Comparison of ENCODE assay signal across 8 mouse cellular contexts in genomic region chr1:106758734-106759571, GRCm38 (mm10). TPM values are rescaled to one million over a fixed set of nuclear protein-coding genes. Genes with fewer than 3 reads are reported as not detected.
DNase-seq lines count a peak whose midpoint lies in the region; ATAC-seq and TF ChIP-seq lines count a peak whose summit lies in the region.

No protein-coding gene starts in this region.

- H3K4me1 ChIP-seq in forebrain, embryonic 14.5 days (ENCODE audit: control insufficient read depth, insufficient read depth, low read length): peaks cover 4% of the 10 kb centered on the region
- H3K4me1 ChIP-seq in hindbrain, postnatal 0 days (ENCODE audit: insufficient read depth, low read length): peaks cover 9% of the 10 kb centered on the region; the same call in 1 of the 2 replicates
- peaks cover 15% of the 10 kb centered on the region for H3K4me1 ChIP-seq in limb, embryonic 10.5 days
- peaks cover 16% of the 10 kb centered on the region for H3K4me1 ChIP-seq in midbrain, embryonic 10.5 days

- H3K4me3 ChIP-seq in forebrain, embryonic 14.5 days (ENCODE audit: low read depth, low read length): peak overlapping the region; percentile 72
- H3K4me3 ChIP-seq in hindbrain, postnatal 0 days (ENCODE audit: low read length): peak overlapping the region; percentile 80
- H3K4me3 ChIP-seq in limb, embryonic 10.5 days: peak overlapping the region; percentile 74
- H3K4me3 ChIP-seq in midbrain, embryonic 10.5 days: peak overlapping the region; percentile 63

- no peaks in the 10 kb centered on the region for H3K27me3 ChIP-seq in forebrain, embryonic 14.5 days (replicated peaks; ENCODE audit: control insufficient read depth, insufficient read depth, low read length)
- no peaks in the 10 kb centered on the region for H3K27me3 ChIP-seq in hindbrain, postnatal 0 days (ENCODE audit: insufficient read depth, low read length)
- H3K27me3 ChIP-seq in limb, embryonic 10.5 days (ENCODE audit: low read depth, poor library complexity, severe bottlenecking): no peaks in the 10 kb centered on the region
- H3K27me3 ChIP-seq in midbrain, embryonic 10.5 days (ENCODE audit: low read depth, poor library complexity, severe bottlenecking): no peaks in the 10 kb centered on the region

- H3K9me3 ChIP-seq in forebrain, embryonic 14.5 days (replicated peaks; ENCODE audit: control insufficient read depth, low read length): no peaks in the 10 kb centered on the region
- H3K9me3 ChIP-seq in hindbrain, postnatal 0 days (ENCODE audit: low read length): no peaks in the 10 kb centered on the region
- H3K9me3 ChIP-seq in limb, embryonic 10.5 days (replicated peaks): no peaks in the 10 kb centered on the region
- H3K9me3 ChIP-seq in midbrain, embryonic 10.5 days (replicated peaks): no peaks in the 10 kb centered on the region

- TF ChIP-seq POLR2A in brain, embryonic 14.5 days (IDR thresholded peaks at IDR 0.05; ENCODE audit: borderline replicate concordance, extremely low read depth, insufficient read depth, insufficient read length, poor library complexity, severe bottlenecking): no peak

- H3K4me2 ChIP-seq in forebrain, embryonic 14.5 days (ENCODE audit: low read length): peak overlapping the region; percentile 94
- peak overlapping the region; percentile 91 for H3K4me2 ChIP-seq in hindbrain, postnatal 0 days (ENCODE audit: low read depth, low read length)

- 4% methylated on average over 34 of the region's 34 CpGs for WGBS in forebrain, embryonic 14.5 days
- 3% methylated on average over 34 of the region's 34 CpGs for WGBS in hindbrain, postnatal 0 days
- 2% methylated on average over 34 of the region's 34 CpGs for WGBS in limb, embryonic 10.5 days
- 2% methylated on average over 34 of the region's 34 CpGs for WGBS in midbrain, embryonic 10.5 days

- peak overlapping the region; percentile 85 for H3K27ac ChIP-seq in forebrain, embryonic 14.5 days (ENCODE audit: low read depth, low read length)
- H3K27ac ChIP-seq in hindbrain, postnatal 0 days: peak overlapping the region; percentile 81
- H3K27ac ChIP-seq in limb, embryonic 10.5 days: peak overlapping the region; percentile 88
- H3K27ac ChIP-seq in midbrain, embryonic 10.5 days (replicated peaks): peak overlapping the region; percentile 86

- no peak for TF ChIP-seq CTCF in brain, embryonic 14.5 days (IDR thresholded peaks at IDR 0.05; ENCODE audit: borderline replicate concordance, extremely low read depth, insufficient read depth, insufficient read length)
- TF ChIP-seq CTCF in hindbrain, postnatal 0 days (IDR thresholded peaks at IDR 0.05; ENCODE audit: low read depth): no peak

- peak; percentile 23 for DNase-seq in gastrocnemius, adult 18-20 months (ENCODE audit: low spot score)
- DNase-seq in gastrocnemius, postnatal 25 days: no peak
- DNase-seq in brain, embryonic 14.5 days (ENCODE audit: low read depth): peak; percentile 22
- DNase-seq in forebrain, embryonic 14.5 days (ENCODE audit: low spot score): peak; percentile 14
- DNase-seq in hindbrain, postnatal 0 days (ENCODE audit: low spot score): peak; percentile 35
- no peak for DNase-seq in limb, embryonic 10.5 days (ENCODE audit: low spot score)
- DNase-seq in midbrain, embryonic 10.5 days (ENCODE audit: low spot score): peak; percentile 19
- peak; percentile 21 for DNase-seq in skeletal muscle tissue, adult 2 months (ENCODE audit: low read depth, low spot score)

- H3K36me3 ChIP-seq in forebrain, embryonic 14.5 days (ENCODE audit: control insufficient read depth, insufficient read depth, low read length): no peaks in the 10 kb centered on the region
- H3K36me3 ChIP-seq in hindbrain, postnatal 0 days (ENCODE audit: insufficient read depth, low read length): no peaks in the 10 kb centered on the region
- H3K36me3 ChIP-seq in limb, embryonic 10.5 days: 0 out of 2 replicates have a peak, but pooled peaks cover 13% of the 10 kb centered on the region
- peaks cover 6% of the 10 kb centered on the region; the same call in 1 of the 2 replicates for H3K36me3 ChIP-seq in midbrain, embryonic 10.5 days

- H3K9ac ChIP-seq in forebrain, embryonic 14.5 days (ENCODE audit: low read length): peak overlapping the region; percentile 81
- peak overlapping the region; percentile 57 for H3K9ac ChIP-seq in hindbrain, postnatal 0 days (replicated peaks; ENCODE audit: low read length)

- peak; percentile 26 for ATAC-seq in forebrain, embryonic 14.5 days
- ATAC-seq in hindbrain, postnatal 0 days: peak; percentile 25

RNA-seq across cellular contexts. Expression of gene Kdsr, which starts 0.6 kb away (rescaled TPM):
- total RNA-seq in gastrocnemius, adult 18-20 months (2021): 1 to 10 TPM; 3.6 to 8.0 TPM
- 1 to 10 TPM; 3.7 to 4.8 TPM for total RNA-seq in gastrocnemius, postnatal 25 days (2021)
- 8.8 and 9.5 TPM in 2 replicates for polyA plus RNA-seq in brain, embryonic 14.5 days (2012; rRNA removed)
- 13.7 and 15.8 TPM in 2 replicates for polyA plus RNA-seq in forebrain, embryonic 14.5 days (2014; fragmentation: Nextera tagmentation; extraction: Ambion mirVana)
- total RNA-seq in hindbrain, postnatal 0 days (2014; rRNA removed): 8.9 and 9.1 TPM in 2 replicates
- polyA plus RNA-seq in hindbrain, postnatal 0 days (2015; fragmentation: Nextera tagmentation; extraction: Ambion mirVana): 17.2 and 17.6 TPM in 2 replicates
- 9.3 and 10.2 TPM in 2 replicates for polyA plus RNA-seq in limb, embryonic 10.5 days (2016; fragmentation: Nextera tagmentation; extraction: Ambion mirVana)
- 7.2 and 7.5 TPM in 2 replicates for polyA plus RNA-seq in midbrain, embryonic 10.5 days (2016; fragmentation: Nextera tagmentation; extraction: Ambion mirVana)

RNA-seq across cellular contexts. Expression of gene Vps4b, which starts 37.6 kb away (rescaled TPM):
- total RNA-seq in gastrocnemius, adult 18-20 months (2021): 10 to 100 TPM; 16.8 to 18.4 TPM
- 10 to 100 TPM; 16.7 to 20.1 TPM for total RNA-seq in gastrocnemius, postnatal 25 days (2021)
- 21.7 and 23.6 TPM in 2 replicates for polyA plus RNA-seq in brain, embryonic 14.5 days (2012; rRNA removed)
- 44.0 and 48.6 TPM in 2 replicates for polyA plus RNA-seq in forebrain, embryonic 14.5 days (2014; fragmentation: Nextera tagmentation; extraction: Ambion mirVana)
- 13.2 and 18.7 TPM in 2 replicates for total RNA-seq in hindbrain, postnatal 0 days (2014; rRNA removed)
- 20.3 and 28.0 TPM in 2 replicates for polyA plus RNA-seq in hindbrain, postnatal 0 days (2015; fragmentation: Nextera tagmentation; extraction: Ambion mirVana)
- polyA plus RNA-seq in limb, embryonic 10.5 days (2016; fragmentation: Nextera tagmentation; extraction: Ambion mirVana): 65.9 and 71.2 TPM in 2 replicates
- 60.1 and 62.7 TPM in 2 replicates for polyA plus RNA-seq in midbrain, embryonic 10.5 days (2016; fragmentation: Nextera tagmentation; extraction: Ambion mirVana)

RNA-seq across cellular contexts. Expression of gene Bcl2, which starts 44.9 kb away (rescaled TPM):
- total RNA-seq in gastrocnemius, adult 18-20 months (2021): 1 to 10 TPM; 1.4 to 2.2 TPM
- 1 to 10 TPM; 1.6 to 1.7 TPM for total RNA-seq in gastrocnemius, postnatal 25 days (2021)
- polyA plus RNA-seq in brain, embryonic 14.5 days (2012; rRNA removed): 3.0 and 7.7 TPM in 2 replicates
- 5.3 and 7.1 TPM in 2 replicates for polyA plus RNA-seq in forebrain, embryonic 14.5 days (2014; fragmentation: Nextera tagmentation; extraction: Ambion mirVana)
- total RNA-seq in hindbrain, postnatal 0 days (2014; rRNA removed): 13.1 and 15.2 TPM in 2 replicates
- 9.8 and 10.1 TPM in 2 replicates for polyA plus RNA-seq in hindbrain, postnatal 0 days (2015; fragmentation: Nextera tagmentation; extraction: Ambion mirVana)
- polyA plus RNA-seq in limb, embryonic 10.5 days (2016; fragmentation: Nextera tagmentation; extraction: Ambion mirVana): 8.9 and 11.7 TPM in 2 replicates
- polyA plus RNA-seq in midbrain, embryonic 10.5 days (2016; fragmentation: Nextera tagmentation; extraction: Ambion mirVana): 8.9 and 9.9 TPM in 2 replicates

Comparison
In these comparisons a context has a peak if more than half of its experiments do, and no peak if none do; other contexts are left out.
1. DNase-seq: peak in gastrocnemius, adult 18-20 months (single experiment), brain, embryonic 14.5 days (single experiment), forebrain, embryonic 14.5 days (single experiment), hindbrain, postnatal 0 days (single experiment), midbrain, embryonic 10.5 days (single experiment) and skeletal muscle tissue, adult 2 months (single experiment); none in gastrocnemius, postnatal 25 days (single experiment) and limb, embryonic 10.5 days (single experiment).
2. Peak in every context shown above with its lines, with median percentiles within 50 percentile points of each other: H3K27ac ChIP-seq and H3K4me3 ChIP-seq.